Mouse (Mus musculus): ENCODE results near the gene Col15a1. TPM values are rescaled to one million over a fixed set of nuclear protein-coding genes. Genes with fewer than 3 reads are reported as not detected.

The Col15a1 gene
- polyA plus RNA-seq (2012; rRNA removed): 50.0 and 59.5 TPM in 2 replicates

- H3K4me1 ChIP-seq (ENCODE audit: control insufficient read depth, insufficient read depth, low read length): no peaks in the 10 kb centered on the region
These were observed at the start of gene Col15a1 for GRCm38 (mm10) chr4:47207969-47208420. TSS of gene Col15a1 (plus strand) at chr4:47208161.

GRCm38 (mm10) chr4:47161103-47161755, 46.7 kb upstream of the Col15a1 start:
- DNase-seq: no peak
- no peak overlapping the region for H3K27ac ChIP-seq (ENCODE audit: insufficient read depth, low read depth, low read length)
- H3K36me3 ChIP-seq (ENCODE audit: control insufficient read depth, insufficient read depth, low read length): no peaks in the 10 kb centered on the region
- no peak overlapping the region for H3K4me3 ChIP-seq (ENCODE audit: insufficient read depth, low read depth, low read length)
- 19% methylated on average over 4 of the region's 4 CpGs for WGBS
- TF ChIP-seq POLR2A (IDR thresholded peaks at IDR 0.05; ENCODE audit: low read depth, low read length) (no peak), CTCF (conservative IDR thresholded peaks at IDR 0.05; ENCODE audit: insufficient read depth, insufficient read length, low read depth, low read length) (no peak)
- no peaks in the 10 kb centered on the region for H3K27me3 ChIP-seq (replicated peaks; ENCODE audit: control insufficient read depth, insufficient read depth, low read length)
- no peaks in the 10 kb centered on the region for H3K4me1 ChIP-seq (ENCODE audit: control insufficient read depth, insufficient read depth, low read length)

More at GRCm38 (mm10) chr4:47207969-47208420, at the start of gene Col15a1:
- peak within 1 kb of the TSS; percentile 55 for H3K4me3 ChIP-seq (ENCODE audit: insufficient read depth, low read depth, low read length)
- H3K27ac ChIP-seq (ENCODE audit: insufficient read depth, low read depth, low read length): no peak within 1 kb of the TSS
- under 1% methylated on average over 44 of the region's 45 CpGs for WGBS
- peak; percentile 30 for DNase-seq
- no peaks in the 10 kb centered on the region for H3K36me3 ChIP-seq (ENCODE audit: control insufficient read depth, insufficient read depth, low read length)
- H3K27me3 ChIP-seq (replicated peaks; ENCODE audit: control insufficient read depth, insufficient read depth, low read length): no peaks in the 10 kb centered on the region
- TF ChIP-seq CTCF (conservative IDR thresholded peaks at IDR 0.05; ENCODE audit: insufficient read depth, insufficient read length, low read depth, low read length) (no peak), POLR2A (IDR thresholded peaks at IDR 0.05; ENCODE audit: low read depth, low read length) (no peak)

- no peak overlapping the region for H3K4me3 ChIP-seq (ENCODE audit: insufficient read depth, low read depth, low read length)
- no peak overlapping the region; the same call in 1 of the 2 replicates for H3K27ac ChIP-seq (ENCODE audit: insufficient read depth, low read depth, low read length)
- H3K27me3 ChIP-seq (replicated peaks; ENCODE audit: control insufficient read depth, insufficient read depth, low read length): no peaks in the 10 kb centered on the region
- TF ChIP-seq POLR2A (IDR thresholded peaks at IDR 0.05; ENCODE audit: low read depth, low read length) (no peak), CTCF (conservative IDR thresholded peaks at IDR 0.05; ENCODE audit: insufficient read depth, insufficient read length, low read depth, low read length) (no peak)
- no peaks in the 10 kb centered on the region for H3K36me3 ChIP-seq (ENCODE audit: control insufficient read depth, insufficient read depth, low read length)
- H3K4me1 ChIP-seq (ENCODE audit: control insufficient read depth, insufficient read depth, low read length): no peaks in the 10 kb centered on the region
- WGBS: 62% methylated on average over 12 of the region's 12 CpGs
- DNase-seq: peak; percentile 51
These were observed 46.0 kb upstream of the Col15a1 start for GRCm38 (mm10) chr4:47161756-47162587.

- 72% methylated on average over 1 of the region's 1 CpGs for WGBS
- H3K4me1 ChIP-seq (ENCODE audit: control insufficient read depth, insufficient read depth, low read length): no peaks in the 10 kb centered on the region
- no peak for DNase-seq
- H3K36me3 ChIP-seq (ENCODE audit: control insufficient read depth, insufficient read depth, low read length): no peaks in the 10 kb centered on the region
- TF ChIP-seq CTCF (conservative IDR thresholded peaks at IDR 0.05; ENCODE audit: insufficient read depth, insufficient read length, low read depth, low read length) (no peak), POLR2A (IDR thresholded peaks at IDR 0.05; ENCODE audit: low read depth, low read length) (no peak)
- no peak overlapping the region for H3K27ac ChIP-seq (ENCODE audit: insufficient read depth, low read depth, low read length)
- H3K4me3 ChIP-seq (ENCODE audit: insufficient read depth, low read depth, low read length): no peak overlapping the region
- no peaks in the 10 kb centered on the region for H3K27me3 ChIP-seq (replicated peaks; ENCODE audit: control insufficient read depth, insufficient read depth, low read length)
These were observed 35.6 kb upstream of the Col15a1 start for GRCm38 (mm10) chr4:47172314-47172713.

- Histone ChIP-seq H3K27me3 (replicated peaks; ENCODE audit: control insufficient read depth, insufficient read depth, low read length) (no peaks in the 10 kb centered on the region), H3K36me3 (ENCODE audit: control insufficient read depth, insufficient read depth, low read length) (no peaks in the 10 kb centered on the region), H3K4me3 (ENCODE audit: insufficient read depth, low read depth, low read length) (no peak overlapping the region), H3K27ac (ENCODE audit: insufficient read depth, low read depth, low read length) (no peak overlapping the region), H3K4me1 (ENCODE audit: control insufficient read depth, insufficient read depth, low read length) (no peaks in the 10 kb centered on the region)
- TF ChIP-seq POLR2A (IDR thresholded peaks at IDR 0.05; ENCODE audit: low read depth, low read length) (no peak), CTCF (conservative IDR thresholded peaks at IDR 0.05; ENCODE audit: insufficient read depth, insufficient read length, low read depth, low read length) (no peak)
- DNase-seq: no peak
- WGBS: 80% methylated on average over 8 of the region's 8 CpGs
These were observed 30.9 kb upstream of the Col15a1 start for GRCm38 (mm10) chr4:47177101-47177500.

GRCm38 (mm10) chr4:47178261-47178961, 29.6 kb upstream of the Col15a1 start:
- Histone ChIP-seq H3K4me3 (ENCODE audit: insufficient read depth, low read depth, low read length) (no peak overlapping the region), H3K27ac (ENCODE audit: insufficient read depth, low read depth, low read length) (no peak overlapping the region), H3K4me1 (ENCODE audit: control insufficient read depth, insufficient read depth, low read length) (no peaks in the 10 kb centered on the region), H3K36me3 (ENCODE audit: control insufficient read depth, insufficient read depth, low read length) (no peaks in the 10 kb centered on the region), H3K27me3 (replicated peaks; ENCODE audit: control insufficient read depth, insufficient read depth, low read length) (no peaks in the 10 kb centered on the region)
- TF ChIP-seq POLR2A (IDR thresholded peaks at IDR 0.05; ENCODE audit: low read depth, low read length): no peak
- no peak for TF ChIP-seq CTCF (conservative IDR thresholded peaks at IDR 0.05; ENCODE audit: insufficient read depth, insufficient read length, low read depth, low read length)
- DNase-seq: no peak
- WGBS: 81% methylated on average over 8 of the region's 8 CpGs

Data from kidney, adult 2 months (tissue).